In the genomic region with DNA sequence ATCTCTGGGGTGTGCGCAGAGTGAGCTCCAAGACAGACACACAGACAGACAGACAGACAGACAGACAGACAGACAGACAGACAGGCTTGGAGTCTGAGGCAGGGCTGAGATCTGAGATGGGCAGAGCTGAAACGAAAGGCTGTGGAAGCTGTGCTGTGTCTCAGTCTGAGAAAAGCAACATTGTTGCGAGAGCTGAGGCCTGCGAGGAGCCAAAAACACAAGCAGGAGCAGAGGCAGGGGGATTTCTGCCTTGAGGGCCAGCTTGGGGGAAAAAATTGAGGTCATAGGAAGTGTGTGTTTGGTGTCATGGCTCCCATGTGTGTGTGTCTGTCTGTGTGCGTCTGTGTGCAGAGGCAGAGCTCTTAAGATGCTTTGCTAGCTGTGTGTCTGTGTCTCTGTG, we compare ENCODE assay signal across 42 mouse cellular contexts. TPM values are rescaled to one million over a fixed set of nuclear protein-coding genes. Genes with fewer than 3 reads are reported as not detected.
"Had no signal": no experiment of that assay in that cellular context is flagged by ENCODE, and none has a peak within 500 bp of the region (broad histone marks: within the 10 kb centered on the region; RNA-seq: fewer than 3 reads in every experiment).

No protein-coding gene starts in this region.

- H3K27ac ChIP-seq: gastrocnemius, adult 2 months; heart, embryonic 10.5 days; heart, embryonic 15.5 days; hindbrain, embryonic 10.5 days; hindbrain, embryonic 12.5 days; hindbrain, embryonic 14.5 days; kidney, embryonic 15.5 days; kidney, postnatal 0 days; limb, embryonic 12.5 days; liver, embryonic 13.5 days; liver, embryonic 15.5 days had no signal

- H3K27me3 ChIP-seq: heart, embryonic 15.5 days; kidney, embryonic 15.5 days had no signal

- H3K9me3 ChIP-seq: heart, embryonic 15.5 days had no signal

- H3K4me2 ChIP-seq: heart, embryonic 12.5 days; heart, embryonic 15.5 days; hindbrain, embryonic 12.5 days; hindbrain, embryonic 14.5 days; kidney, embryonic 15.5 days; limb, embryonic 12.5 days; liver, embryonic 11.5 days; liver, embryonic 13.5 days; liver, embryonic 15.5 days had no signal

- H3K36me3 ChIP-seq: heart, embryonic 10.5 days; heart, embryonic 12.5 days; heart, embryonic 15.5 days; hindbrain, embryonic 10.5 days; hindbrain, embryonic 12.5 days; kidney, embryonic 15.5 days; limb, embryonic 12.5 days; liver, embryonic 13.5 days; liver, embryonic 15.5 days had no signal

- ATAC-seq: intestine, embryonic 16.5 days had no signal

- H3K9ac ChIP-seq: heart, embryonic 12.5 days; heart, embryonic 15.5 days; hindbrain, embryonic 12.5 days; hindbrain, embryonic 14.5 days; kidney, embryonic 15.5 days; limb, embryonic 12.5 days; liver, embryonic 13.5 days; liver, embryonic 15.5 days had no signal

- H3K4me3 ChIP-seq: gastrocnemius, adult 2 months; heart, embryonic 10.5 days; heart, embryonic 12.5 days; heart, embryonic 15.5 days; hindbrain, embryonic 10.5 days; hindbrain, embryonic 12.5 days; kidney, embryonic 15.5 days; limb, embryonic 12.5 days; liver, embryonic 13.5 days; liver, embryonic 15.5 days had no signal

- DNase-seq: gastrocnemius, adult 2 months; gastrocnemius, postnatal 25 days; heart, postnatal 4 days; kidney, adult 11 months; kidney, adult 2 months; kidney, adult 9 months; kidney, postnatal 14 days; kidney, postnatal 36 days; layer of hippocampus, adult 9-11 months; layer of hippocampus, postnatal 36 days; left cerebral cortex, postnatal 4 days; liver, embryonic 13.5 days had no signal

- H3K4me1 ChIP-seq: heart, embryonic 12.5 days; heart, embryonic 15.5 days; hindbrain, embryonic 12.5 days; kidney, embryonic 15.5 days; limb, embryonic 12.5 days had no signal

RNA-seq across cellular contexts. Expression of gene Vmn1r3, which starts 42.6 kb away (rescaled TPM):
- total RNA-seq: gastrocnemius, adult 2 months; gastrocnemius, postnatal 10 days; gastrocnemius, postnatal 25 days; gastrocnemius, postnatal 4 days; granulocyte monocyte progenitor cell, adult 5-6 weeks; heart, adult 8-10 months; heart, postnatal 25 days; heart, postnatal 4 days; layer of hippocampus, adult 18-20 months; layer of hippocampus, adult 8-10 months; layer of hippocampus, postnatal 14 days; layer of hippocampus, postnatal 36 days; left cerebral cortex, adult 18-20 months; left cerebral cortex, adult 8-10 months; left cerebral cortex, postnatal 10 days; left cerebral cortex, postnatal 25 days; left cerebral cortex, postnatal 4 days had no signal
- polyA plus RNA-seq: frontal cortex, adult 2 months; heart, embryonic 10.5 days; heart, embryonic 12.5 days; heart, embryonic 15.5 days; heart, postnatal 0 days; hindbrain, embryonic 10.5 days; hindbrain, embryonic 12.5 days; hindbrain, embryonic 14.5 days; hindbrain, embryonic 16.5 days; intestine, embryonic 14.5 days; intestine, embryonic 16.5 days; kidney, adult 2 months; kidney, embryonic 15.5 days; kidney, postnatal 0 days; large intestine, adult 2 months; limb, embryonic 12.5 days; limb, embryonic 14.5 days; liver, embryonic 11.5 days; liver, embryonic 13.5 days; liver, embryonic 15.5 days had no signal
